Mouse (Mus musculus): ENCODE results near the gene Ip6k1.

The Ip6k1 gene

GRCm38 (mm10) chr9:108094998-108095411 lies 92.7 kb downstream of the Ip6k1 start:
- in situ Hi-C loops (cut with MboI, MseI): no loop called here

GRCm38 (mm10) chr9:108095518-108095917 lies 93.2 kb downstream of the Ip6k1 start:
- in situ Hi-C loops (cut with MboI, MseI): no loop called here

- in situ Hi-C loops (cut with MboI, MseI): no loop called here
These were observed 93.8 kb downstream of the Ip6k1 start for GRCm38 (mm10) chr9:108095949-108096712.

Data from T-helper 2 cell (primary cell).